Mouse (Mus musculus): Measurements from ENCODE around the gene Ccr10. TPM values are rescaled to one million over a fixed set of nuclear protein-coding genes. Genes with fewer than 3 reads are reported as not detected.

Ccr10 gene
- total and polyA plus RNA-seq, 3 experiments = not detected

DNA sequence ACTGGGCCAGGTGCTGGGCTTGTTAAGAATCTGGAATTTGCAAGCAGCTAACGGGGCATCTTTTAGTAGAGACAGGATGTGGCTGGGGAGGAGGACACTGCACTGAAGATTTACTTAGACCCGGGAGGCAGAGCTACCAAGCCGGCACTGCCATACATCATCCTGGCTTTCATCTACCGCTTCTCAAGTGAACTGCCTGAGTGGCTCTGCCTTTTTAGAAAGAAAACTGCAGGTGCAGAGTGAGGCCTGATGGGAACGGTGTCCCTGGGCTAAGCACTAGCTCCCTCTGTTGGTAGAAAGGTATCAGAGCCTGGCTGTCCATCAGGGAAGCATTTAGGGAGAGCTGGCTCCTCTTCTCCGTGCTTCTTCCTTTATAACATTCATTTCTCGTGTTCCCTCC lies 25.7 kb upstream of the Ccr10 start:
- H3K9me3 ChIP-seq (replicated peaks; ENCODE audit: insufficient read depth, low read length) = no peaks in the 10 kb centered on the region
- DNase-seq (ENCODE audit: low read depth, low spot score) = peak; percentile 72

DNA sequence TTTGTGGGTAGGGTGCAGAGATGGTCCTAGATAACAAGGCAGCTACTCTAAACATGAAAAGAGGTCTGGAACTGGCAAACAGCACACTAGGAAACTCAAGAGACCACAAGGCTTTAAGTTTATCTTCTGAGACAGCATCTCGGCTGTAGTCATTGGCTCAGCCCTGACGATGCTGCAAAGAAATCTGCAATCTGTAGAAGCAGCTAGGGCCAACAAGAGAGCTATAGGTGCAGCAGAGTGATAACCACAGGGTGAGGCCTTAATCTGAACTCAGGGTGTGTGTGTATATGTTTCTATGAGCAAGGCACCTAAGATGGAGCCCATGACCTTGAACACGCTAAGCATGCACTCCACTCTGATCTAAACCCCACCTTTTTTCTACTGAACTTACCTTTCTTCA lies 24.3 kb upstream of the Ccr10 start:
- no peaks in the 10 kb centered on the region; a peak in 1 of 4 replicates for H3K36me3 ChIP-seq (ENCODE audit: control insufficient read depth in 1 of 2, insufficient read depth in 2 of 2, low read length in 2 of 2)
- no peaks in the 10 kb centered on the region for H3K79me2 ChIP-seq (ENCODE audit: control insufficient read depth, insufficient read depth, low read length, poor library complexity)
- H3K9ac ChIP-seq (ENCODE audit: control insufficient read depth, low read depth, low read length, poor library complexity, severe bottlenecking) = no peak overlapping the region
- no peak overlapping the region for H3K4me3 ChIP-seq (ENCODE audit: control insufficient read depth in 1 of 2, insufficient read depth in 1 of 2, low read depth in 2 of 2, low read length in 2 of 2)
- H3K9me3 ChIP-seq (replicated peaks; ENCODE audit: insufficient read depth, low read length) = no peaks in the 10 kb centered on the region
- no peaks in the 10 kb centered on the region for H3K4me1 ChIP-seq (ENCODE audit: control insufficient read depth in 1 of 2, insufficient read depth in 2 of 2, low read length in 2 of 2)
- 0 out of 2 replicates have a peak, but pooled peaks have one; percentile 19 for TF ChIP-seq GATA1 (IDR thresholded peaks at IDR 0.05; ENCODE audit: low read depth, low read length)
- no peak for TF ChIP-seq CTCF (IDR thresholded peaks at IDR 0.05 in 2 of 3, conservative IDR thresholded peaks at IDR 0.05 in 1 of 3; ENCODE audit: control insufficient read depth in 1 of 3, insufficient read depth in 1 of 3, low read depth in 2 of 3, low read length in 3 of 3, poor library complexity in 1 of 3, severe bottlenecking in 1 of 3)
- no peak for DNase-seq (ENCODE audit: low read depth, low spot score)
- H3K27ac ChIP-seq (ENCODE audit: control insufficient read depth, low read depth, low read length) = no peak overlapping the region
- no peaks in the 10 kb centered on the region for H3K27me3 ChIP-seq (ENCODE audit: control insufficient read depth in 1 of 2, insufficient read depth in 2 of 2, low read length in 2 of 2)

More for the DNA sequence above, 25.7 kb upstream of the Ccr10 start:
- TF ChIP-seq USF2 (IDR thresholded peaks at IDR 0.05; ENCODE audit: borderline replicate concordance in 1 of 2, insufficient read depth in 1 of 2, low read depth in 1 of 2, low read length in 2 of 2) = no peak
- TF ChIP-seq TCF12 (IDR thresholded peaks at IDR 0.05; ENCODE audit: low read depth, low read length) = no peak
- no peak for TF ChIP-seq GATA1 (IDR thresholded peaks at IDR 0.05; ENCODE audit: low read depth, low read length)
- TF ChIP-seq RAD21 (IDR thresholded peaks at IDR 0.05; ENCODE audit: low read depth, low read length) = peak; percentile 75
- TF ChIP-seq TAL1 (IDR thresholded peaks at IDR 0.05; ENCODE audit: low read length) = no peak
- peak; percentile 53 for TF ChIP-seq ZC3H11A (IDR thresholded peaks at IDR 0.05; ENCODE audit: low read depth, low read length)
- no peak for TF ChIP-seq ETS1 (IDR thresholded peaks at IDR 0.05; ENCODE audit: low read depth, low read length)
- TF ChIP-seq USF1 (IDR thresholded peaks at IDR 0.05; ENCODE audit: low read depth, low read length) = no peak
- TF ChIP-seq CTCF (IDR thresholded peaks at IDR 0.05 in 2 of 3, conservative IDR thresholded peaks at IDR 0.05 in 1 of 3; ENCODE audit: control insufficient read depth in 1 of 3, insufficient read depth in 1 of 3, low read depth in 2 of 3, low read length in 3 of 3, poor library complexity in 1 of 3, severe bottlenecking in 1 of 3) = peak; percentile 88 to 95 (median 93)
- TF ChIP-seq GABPA (IDR thresholded peaks at IDR 0.05; ENCODE audit: low read depth, low read length) = no peak
- peak; percentile 88 for TF ChIP-seq SMC3 (IDR thresholded peaks at IDR 0.05; ENCODE audit: low read depth, low read length)
- TF ChIP-seq TBP (IDR thresholded peaks at IDR 0.05; ENCODE audit: low read depth, low read length) = no peak
- Histone ChIP-seq H3K27ac (ENCODE audit: control insufficient read depth, low read depth, low read length) (no peak overlapping the region), H3K4me3 (ENCODE audit: control insufficient read depth in 1 of 2, insufficient read depth in 1 of 2, low read depth in 2 of 2, low read length in 2 of 2) (no peak overlapping the region), H3K4me1 (ENCODE audit: control insufficient read depth in 1 of 2, insufficient read depth in 2 of 2, low read length in 2 of 2) (no peaks in the 10 kb centered on the region), H3K9ac (ENCODE audit: control insufficient read depth, low read depth, low read length, poor library complexity, severe bottlenecking) (no peak overlapping the region), H3K79me2 (ENCODE audit: control insufficient read depth, insufficient read depth, low read length, poor library complexity) (no peaks in the 10 kb centered on the region), H3K27me3 (ENCODE audit: control insufficient read depth in 1 of 2, insufficient read depth in 2 of 2, low read length in 2 of 2) (no peaks in the 10 kb centered on the region), H3K36me3 (ENCODE audit: control insufficient read depth in 1 of 2, insufficient read depth in 2 of 2, low read length in 2 of 2) (no peaks in the 10 kb centered on the region; a peak in 1 of 4 replicates)

DNA sequence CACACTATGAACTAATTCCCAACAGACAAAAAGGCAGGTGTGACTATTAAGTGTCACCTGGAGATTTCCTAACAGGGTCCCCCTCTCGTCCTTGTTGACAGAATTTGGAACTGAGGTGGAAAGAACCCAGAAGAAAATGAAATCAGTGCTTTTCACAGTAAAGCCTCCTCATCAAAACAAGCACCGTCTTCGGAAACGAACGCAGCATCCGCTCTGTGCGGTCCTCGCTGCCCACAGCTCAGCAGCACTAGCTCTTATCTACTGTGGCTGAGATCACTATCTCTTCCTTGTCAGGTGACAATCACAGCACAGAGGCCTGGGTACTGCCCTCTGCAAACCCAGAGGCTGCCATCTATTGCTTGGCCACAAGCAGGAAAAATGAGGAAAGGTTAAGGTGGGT lies 20.9 kb upstream of the Ccr10 start:
- Histone ChIP-seq H3K9ac (ENCODE audit: control insufficient read depth, low read depth, low read length, poor library complexity, severe bottlenecking) (no peak overlapping the region), H3K4me3 (ENCODE audit: control insufficient read depth in 1 of 2, insufficient read depth in 1 of 2, low read depth in 2 of 2, low read length in 2 of 2) (no peak overlapping the region), H3K27me3 (ENCODE audit: control insufficient read depth in 1 of 2, insufficient read depth in 2 of 2, low read length in 2 of 2) (no peaks in the 10 kb centered on the region), H3K36me3 (ENCODE audit: control insufficient read depth in 1 of 2, insufficient read depth in 2 of 2, low read length in 2 of 2) (peaks cover 0 to 3% of the 10 kb centered on the region in 2 experiments; a peak in 3 of 4 replicates), H3K9me3 (replicated peaks; ENCODE audit: insufficient read depth, low read length) (no peaks in the 10 kb centered on the region), H3K4me1 (ENCODE audit: control insufficient read depth in 1 of 2, insufficient read depth in 2 of 2, low read length in 2 of 2) (peaks cover 0 to 5% of the 10 kb centered on the region in 2 experiments; a peak in 2 of 4 replicates), H3K27ac (ENCODE audit: control insufficient read depth, low read depth, low read length) (no peak overlapping the region), H3K79me2 (ENCODE audit: control insufficient read depth, insufficient read depth, low read length, poor library complexity) (no peaks in the 10 kb centered on the region)
- DNase-seq (ENCODE audit: low read depth, low spot score) = no peak
- TF ChIP-seq ZKSCAN1 (IDR thresholded peaks at IDR 0.05; ENCODE audit: low read depth, low read length) (no peak), ETS1 (IDR thresholded peaks at IDR 0.05; ENCODE audit: low read depth, low read length) (no peak), KAT2A (conservative IDR thresholded peaks at IDR 0.05; ENCODE audit: low read depth, low read length) (no peak), NELFE (IDR thresholded peaks at IDR 0.05; ENCODE audit: low read depth, low read length) (no peak), USF2 (IDR thresholded peaks at IDR 0.05; ENCODE audit: borderline replicate concordance in 1 of 2, insufficient read depth in 1 of 2, low read depth in 1 of 2, low read length in 2 of 2) (no peak), TCF12 (IDR thresholded peaks at IDR 0.05; ENCODE audit: low read depth, low read length) (no peak), RCOR1 (IDR thresholded peaks at IDR 0.05; ENCODE audit: low read depth, low read length) (no peak), POLR2AphosphoS5 (IDR thresholded peaks at IDR 0.05; ENCODE audit: borderline replicate concordance, low read depth, low read length) (no peak), MYB (IDR thresholded peaks at IDR 0.05; ENCODE audit: low read depth, low read length) (no peak), MYC (IDR thresholded peaks at IDR 0.05; ENCODE audit: low read depth, low read length) (no peak), TAL1 (IDR thresholded peaks at IDR 0.05; ENCODE audit: low read length) (no peak), ZMIZ1 (IDR thresholded peaks at IDR 0.05; ENCODE audit: low read depth, low read length) (no peak), POLR2A (IDR thresholded peaks at IDR 0.05; ENCODE audit: control insufficient read depth in 1 of 2, insufficient read depth in 1 of 2, low read depth in 1 of 2, low read length in 2 of 2, poor library complexity in 1 of 2) (no peak), EP300 (IDR thresholded peaks at IDR 0.05; ENCODE audit: low read depth in 1 of 2, low read length in 2 of 2) (no peak), MAZ (IDR thresholded peaks at IDR 0.05; ENCODE audit: low read depth, low read length) (no peak), SMC3 (IDR thresholded peaks at IDR 0.05; ENCODE audit: low read depth, low read length) (no peak)

Measured in MEL (cell line).